Mouse (Mus musculus): ENCODE results near the gene Strn4. TPM values are rescaled to one million over a fixed set of nuclear protein-coding genes. Genes with fewer than 3 reads are reported as not detected.

Strn4 gene
- polyA plus RNA-seq, 1 experiment from 2014 or later = 112 TPM

GRCm38 (mm10) chr7:16880615-16881014 lies 64.9 kb downstream of the Strn4 start:
- Histone ChIP-seq H3K9ac (ENCODE audit: low read depth, low read length) (no peak overlapping the region), H3K27ac (ENCODE audit: low read depth, low read length) (peak overlapping the region; percentile 88), H3K4me3 (ENCODE audit: low read depth, low read length) (no peak overlapping the region; the same call in 1 of the 2 replicates), H3K9me3 (ENCODE audit: control insufficient read depth, low read length) (no peaks in the 10 kb centered on the region; the same call in 1 of the 2 replicates), H3K4me1 (replicated peaks; ENCODE audit: control insufficient read depth, insufficient read depth, low read length) (peaks cover 9% of the 10 kb centered on the region), H3K27me3 (ENCODE audit: control insufficient read depth, insufficient read depth, low read length) (peaks cover 23% of the 10 kb centered on the region), H3K4me2 (replicated peaks; ENCODE audit: low read depth, low read length) (no peak overlapping the region), H3K36me3 (ENCODE audit: control insufficient read depth, insufficient read depth, low read length) (peaks cover 7% of the 10 kb centered on the region; the same call in 1 of the 2 replicates)
- ATAC-seq (ENCODE audit: low FRiP score) (0 out of 2 replicates have a peak, but pooled peaks have one; percentile 12), DNase-seq (ENCODE audit: low spot score) (no peak)
- 11% methylated on average over 5 of the region's 5 CpGs for WGBS

DNA sequence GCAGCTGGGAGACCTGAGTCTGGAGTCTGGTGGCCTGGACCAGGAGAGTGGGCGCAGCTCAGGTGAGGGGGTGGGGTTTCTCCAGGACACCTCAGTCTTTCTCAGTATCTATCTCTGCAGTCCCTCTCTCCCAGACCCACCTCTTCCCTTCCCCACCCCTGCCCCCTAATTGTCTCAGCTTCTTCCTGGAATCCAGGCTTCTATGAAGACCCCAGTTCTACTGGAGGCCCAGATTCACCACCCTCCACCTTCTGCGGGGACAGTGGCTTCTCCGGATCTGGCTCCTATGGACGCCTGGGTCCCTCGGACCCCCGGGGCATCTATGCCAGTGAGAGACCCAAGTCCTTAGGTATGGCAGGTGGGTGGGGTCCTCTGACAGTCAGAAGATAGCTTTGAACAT lies 67.5 kb downstream of the Strn4 start:
- WGBS = 91% methylated on average over 6 of the region's 6 CpGs
- H3K4me2 ChIP-seq (replicated peaks; ENCODE audit: low read depth, low read length) = no peak overlapping the region
- peaks cover 7% of the 10 kb centered on the region; the same call in 1 of the 2 replicates for H3K36me3 ChIP-seq (ENCODE audit: control insufficient read depth, insufficient read depth, low read length)
- DNase-seq (ENCODE audit: low spot score) (no peak), ATAC-seq (ENCODE audit: low FRiP score) (no peak)
- H3K4me1 ChIP-seq (replicated peaks; ENCODE audit: control insufficient read depth, insufficient read depth, low read length) = peaks cover 3% of the 10 kb centered on the region; the same call in 1 of the 2 replicates
- H3K9me3 ChIP-seq (ENCODE audit: control insufficient read depth, low read length) = peaks cover 6% of the 10 kb centered on the region; the same call in 1 of the 2 replicates
- peaks cover 37% of the 10 kb centered on the region for H3K27me3 ChIP-seq (ENCODE audit: control insufficient read depth, insufficient read depth, low read length)
- H3K27ac ChIP-seq (ENCODE audit: low read depth, low read length) = no peak overlapping the region
- no peak overlapping the region for H3K4me3 ChIP-seq (ENCODE audit: low read depth, low read length)
- no peak overlapping the region for H3K9ac ChIP-seq (ENCODE audit: low read depth, low read length)

DNA sequence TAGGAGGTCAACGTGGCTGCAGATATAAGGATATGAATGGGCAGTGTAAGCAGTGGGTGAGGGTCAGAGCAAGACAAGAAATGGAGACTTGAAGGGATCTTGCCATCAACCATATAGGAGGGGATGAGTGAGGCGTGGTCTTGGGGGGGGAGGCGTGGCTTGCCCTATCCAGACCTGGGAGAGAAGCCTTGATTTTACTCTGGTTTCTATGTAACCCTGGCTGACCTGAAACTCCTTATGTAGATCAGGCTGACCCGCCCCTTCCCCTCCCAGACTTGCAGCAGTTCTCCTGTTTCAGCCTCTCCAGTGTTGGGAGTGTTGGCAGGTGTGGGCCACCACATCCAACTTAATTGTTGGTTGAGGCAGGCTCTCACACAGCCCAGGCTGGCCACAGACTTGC lies 68.6 kb downstream of the Strn4 start:
- H3K9ac ChIP-seq (ENCODE audit: low read depth, low read length) = no peak overlapping the region
- peaks cover 37% of the 10 kb centered on the region for H3K27me3 ChIP-seq (ENCODE audit: control insufficient read depth, insufficient read depth, low read length)
- peaks cover 7% of the 10 kb centered on the region; the same call in 1 of the 2 replicates for H3K36me3 ChIP-seq (ENCODE audit: control insufficient read depth, insufficient read depth, low read length)
- no peak overlapping the region for H3K4me2 ChIP-seq (replicated peaks; ENCODE audit: low read depth, low read length)
- peaks cover 6% of the 10 kb centered on the region; the same call in 1 of the 2 replicates for H3K9me3 ChIP-seq (ENCODE audit: control insufficient read depth, low read length)
- H3K27ac ChIP-seq (ENCODE audit: low read depth, low read length) = no peak overlapping the region
- peaks cover 3% of the 10 kb centered on the region; the same call in 1 of the 2 replicates for H3K4me1 ChIP-seq (replicated peaks; ENCODE audit: control insufficient read depth, insufficient read depth, low read length)
- H3K4me3 ChIP-seq (ENCODE audit: low read depth, low read length) = no peak overlapping the region
- WGBS = 42% methylated on average over 4 of the region's 4 CpGs
- ATAC-seq (ENCODE audit: low FRiP score) (no peak), DNase-seq (ENCODE audit: low spot score) (no peak)

- H3K4me3 ChIP-seq (ENCODE audit: low read depth, low read length) = peak overlapping the region; percentile 21; the same call in 1 of the 2 replicates
- H3K9me3 ChIP-seq (ENCODE audit: control insufficient read depth, low read length) = peaks cover 6% of the 10 kb centered on the region; the same call in 1 of the 2 replicates
- no peak overlapping the region; the same call in 1 of the 2 replicates for H3K27ac ChIP-seq (ENCODE audit: low read depth, low read length)
- peak; percentile 46 for DNase-seq (ENCODE audit: low spot score)
- peaks cover 7% of the 10 kb centered on the region; the same call in 1 of the 2 replicates for H3K36me3 ChIP-seq (ENCODE audit: control insufficient read depth, insufficient read depth, low read length)
- H3K4me2 ChIP-seq (replicated peaks; ENCODE audit: low read depth, low read length) = peak overlapping the region; percentile 28
- WGBS = 14% methylated on average over 56 of the region's 95 CpGs
- no peak overlapping the region for H3K9ac ChIP-seq (ENCODE audit: low read depth, low read length)
- peaks cover 3% of the 10 kb centered on the region; the same call in 1 of the 2 replicates for H3K4me1 ChIP-seq (replicated peaks; ENCODE audit: control insufficient read depth, insufficient read depth, low read length)
- no peak for ATAC-seq (ENCODE audit: low FRiP score)
- peaks cover 38% of the 10 kb centered on the region for H3K27me3 ChIP-seq (ENCODE audit: control insufficient read depth, insufficient read depth, low read length)
These were observed 69.6 kb downstream of the Strn4 start for GRCm38 (mm10) chr7:16885271-16885776.

GRCm38 (mm10) chr7:16885905-16886304 lies 70.2 kb downstream of the Strn4 start:
- ATAC-seq (ENCODE audit: low FRiP score) = no peak
- no peak overlapping the region for H3K27ac ChIP-seq (ENCODE audit: low read depth, low read length)
- peaks cover 3% of the 10 kb centered on the region; the same call in 1 of the 2 replicates for H3K4me1 ChIP-seq (replicated peaks; ENCODE audit: control insufficient read depth, insufficient read depth, low read length)
- no peak overlapping the region for H3K9ac ChIP-seq (ENCODE audit: low read depth, low read length)
- peaks cover 41% of the 10 kb centered on the region for H3K27me3 ChIP-seq (ENCODE audit: control insufficient read depth, insufficient read depth, low read length)
- 44% methylated on average over 58 of the region's 59 CpGs for WGBS
- no peak for DNase-seq (ENCODE audit: low spot score)
- peaks cover 7% of the 10 kb centered on the region; the same call in 1 of the 2 replicates for H3K36me3 ChIP-seq (ENCODE audit: control insufficient read depth, insufficient read depth, low read length)
- peaks cover 6% of the 10 kb centered on the region; the same call in 1 of the 2 replicates for H3K9me3 ChIP-seq (ENCODE audit: control insufficient read depth, low read length)
- peak overlapping the region; percentile 6; the same call in 1 of the 2 replicates for H3K4me3 ChIP-seq (ENCODE audit: low read depth, low read length)
- H3K4me2 ChIP-seq (replicated peaks; ENCODE audit: low read depth, low read length) = no peak overlapping the region

Other genes with a start within 250 kb of the Strn4 start
- 31.8 and 37.6 TPM in 2 replicates for gene Arhgap35, start 200.9 kb upstream of the Strn4 start, polyA plus RNA-seq (2014; fragmentation: Nextera tagmentation; extraction: Ambion mirVana)
- gene Ceacam15, start 140.2 kb upstream of the Strn4 start, polyA plus RNA-seq (2014; fragmentation: Nextera tagmentation; extraction: Ambion mirVana) = not detected in 2 replicates
- gene Ceacam9, start 94.0 kb upstream of the Strn4 start, polyA plus RNA-seq (2014; fragmentation: Nextera tagmentation; extraction: Ambion mirVana) = not detected in 2 replicates
- gene Ap2s1, start 77.5 kb upstream of the Strn4 start, polyA plus RNA-seq (2014; fragmentation: Nextera tagmentation; extraction: Ambion mirVana) = 298 and 307 TPM in 2 replicates
- gene Slc1a5, start 34.5 kb upstream of the Strn4 start, polyA plus RNA-seq (2014; fragmentation: Nextera tagmentation; extraction: Ambion mirVana) = 15.0 and 15.1 TPM in 2 replicates
- gene Fkrp, start 843 bp downstream of the Strn4 start, polyA plus RNA-seq (2014; fragmentation: Nextera tagmentation; extraction: Ambion mirVana) = 21.9 and 22.7 TPM in 2 replicates
- gene Prkd2, start 27.0 kb downstream of the Strn4 start, polyA plus RNA-seq (2014; fragmentation: Nextera tagmentation; extraction: Ambion mirVana) = 8.8 and 9.4 TPM in 2 replicates
- gene Dact3, start 59.4 kb downstream of the Strn4 start, polyA plus RNA-seq (2014; fragmentation: Nextera tagmentation; extraction: Ambion mirVana) = 7.6 and 8.0 TPM in 2 replicates
- 9.0 and 11.0 TPM in 2 replicates for gene Gng8, start 75.9 kb downstream of the Strn4 start, polyA plus RNA-seq (2014; fragmentation: Nextera tagmentation; extraction: Ambion mirVana)
- gene Ptgir, start 90.6 kb downstream of the Strn4 start, polyA plus RNA-seq (2014; fragmentation: Nextera tagmentation; extraction: Ambion mirVana) = 0.56 and 0.81 TPM in 2 replicates
- 322 and 337 TPM in 2 replicates for gene Calm3, start 108.2 kb downstream of the Strn4 start, polyA plus RNA-seq (2014; fragmentation: Nextera tagmentation; extraction: Ambion mirVana)
- 7.8 and 11.0 TPM in 2 replicates for gene Pnmal2, start 128.8 kb downstream of the Strn4 start, polyA plus RNA-seq (2014; fragmentation: Nextera tagmentation; extraction: Ambion mirVana)
- 17.6 and 19.5 TPM in 2 replicates for gene Pnmal1, start 143.8 kb downstream of the Strn4 start, polyA plus RNA-seq (2014; fragmentation: Nextera tagmentation; extraction: Ambion mirVana)
- gene Gm42372, start 167.2 kb downstream of the Strn4 start, polyA plus RNA-seq (2014; fragmentation: Nextera tagmentation; extraction: Ambion mirVana) = 1.5 and 1.7 TPM in 2 replicates
- 6.2 and 11.0 TPM in 2 replicates for gene Ccdc8, start 176.8 kb downstream of the Strn4 start, polyA plus RNA-seq (2014; fragmentation: Nextera tagmentation; extraction: Ambion mirVana)
- 96.9 and 97.3 TPM in 2 replicates for gene Ppp5c, start 212.0 kb downstream of the Strn4 start, polyA plus RNA-seq (2014; fragmentation: Nextera tagmentation; extraction: Ambion mirVana)
- 4.8 and 4.9 TPM in 2 replicates for gene Hif3a, start 246.5 kb downstream of the Strn4 start, polyA plus RNA-seq (2014; fragmentation: Nextera tagmentation; extraction: Ambion mirVana)